Mouse (Mus musculus): ENCODE measurements around the gene Nxpe4.

Gene Nxpe4

DNA sequence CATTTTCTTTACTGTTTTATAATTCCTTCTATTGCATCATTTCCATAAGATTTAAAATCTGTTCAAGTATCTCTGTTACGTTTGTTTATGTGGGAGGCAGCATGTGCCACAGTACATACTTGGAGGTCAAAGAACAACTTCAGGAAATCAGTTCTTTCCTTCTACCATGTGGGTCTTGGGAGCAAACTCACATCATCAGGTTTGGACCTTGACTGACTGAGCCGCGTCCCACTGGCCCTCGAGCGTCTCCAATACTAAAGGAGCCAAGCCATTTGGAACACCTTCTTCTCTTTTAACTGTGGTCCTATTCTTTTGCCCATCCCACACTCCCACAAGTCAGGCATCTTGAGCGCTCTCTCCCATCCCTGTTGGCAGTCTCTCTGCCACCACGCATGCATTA lies 167.8 kb downstream of the Nxpe4 start:
- DNase-seq (ENCODE audit: low read depth): no peak

DNA sequence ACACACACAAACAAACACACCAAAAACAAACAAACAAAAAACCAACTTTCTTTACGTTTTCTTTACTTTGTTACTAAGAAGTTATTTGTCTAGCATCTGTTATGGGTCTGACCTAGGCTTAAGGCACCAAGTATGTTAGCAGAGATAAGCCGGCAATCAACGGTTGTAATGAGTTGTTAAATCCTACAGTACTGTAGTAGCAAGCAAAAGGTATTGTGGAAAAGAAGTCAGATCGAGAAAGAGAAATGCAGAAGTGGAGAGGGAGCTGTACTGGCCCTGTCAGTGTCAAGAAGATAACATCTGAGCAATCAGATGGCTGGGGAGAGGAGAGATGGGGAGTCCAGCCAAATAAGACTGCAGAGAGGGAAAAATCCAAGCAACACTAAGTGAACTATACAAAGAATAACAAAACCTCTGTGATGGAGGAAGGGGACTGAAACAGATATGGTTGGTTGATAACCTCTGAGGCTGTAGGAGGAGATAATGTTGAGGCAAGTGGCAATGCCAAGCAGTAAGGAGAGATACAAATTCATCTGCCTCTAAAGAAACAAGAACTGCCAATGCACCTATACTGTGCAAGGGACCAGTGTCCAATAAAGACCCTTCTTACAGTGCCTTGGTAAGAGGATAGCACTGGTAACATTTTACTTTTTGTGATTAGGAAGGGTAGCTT lies 177.1 kb downstream of the Nxpe4 start:
- no peak for DNase-seq (ENCODE audit: low read depth)

DNA sequence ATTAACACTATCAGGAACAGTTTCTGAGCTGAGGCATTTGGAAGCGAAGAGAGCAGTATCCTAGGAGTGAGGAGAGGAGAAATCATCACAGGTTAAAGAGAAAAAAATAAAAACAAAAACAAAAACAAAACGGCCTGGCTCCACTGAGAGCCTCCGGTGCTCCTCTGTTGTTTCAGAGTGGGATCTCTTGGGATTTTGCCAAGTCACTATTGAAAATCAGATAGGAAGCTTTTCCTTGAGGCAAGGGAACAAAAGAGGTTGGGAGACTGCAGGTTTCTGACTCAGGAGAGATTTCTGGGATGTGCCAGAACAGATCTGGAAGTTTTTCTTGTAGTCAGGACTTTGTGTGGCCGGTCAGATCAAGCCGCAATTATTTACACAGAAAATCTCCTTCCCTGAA lies 177.7 kb downstream of the Nxpe4 start:
- DNase-seq (ENCODE audit: low read depth): no peak

DNA sequence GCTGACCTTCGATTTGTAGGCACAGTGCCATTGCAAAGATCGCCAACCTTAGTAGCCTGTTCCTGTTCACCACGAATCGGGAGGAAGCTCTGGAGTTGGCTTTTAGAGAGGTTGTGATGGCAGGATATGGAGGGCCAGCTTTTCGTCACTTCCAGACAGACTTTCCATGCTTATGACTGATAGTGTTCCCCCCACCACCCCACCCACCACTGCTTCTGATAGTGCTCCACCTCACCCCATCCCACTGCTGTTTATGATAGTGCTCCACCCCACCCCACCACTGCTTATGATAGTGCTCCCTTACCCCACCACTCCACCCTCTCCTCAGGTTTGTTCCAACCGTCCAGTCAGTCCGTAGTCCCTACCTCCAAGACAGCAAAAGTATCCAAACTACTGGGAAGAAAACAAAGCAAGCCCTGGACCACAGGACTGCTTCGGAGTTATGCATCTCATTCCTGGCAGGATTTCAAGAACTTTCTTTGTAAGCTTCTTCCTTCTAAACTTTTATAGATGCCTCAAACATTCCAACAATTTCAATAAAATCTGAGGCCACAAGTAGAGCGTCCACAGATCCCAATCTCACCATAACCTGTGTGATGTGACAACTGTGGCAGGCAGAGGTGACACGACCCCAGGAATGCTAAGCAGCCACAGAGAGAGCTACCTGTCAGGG lies 179.0 kb downstream of the Nxpe4 start:
- DNase-seq (ENCODE audit: low read depth): no peak

DNA sequence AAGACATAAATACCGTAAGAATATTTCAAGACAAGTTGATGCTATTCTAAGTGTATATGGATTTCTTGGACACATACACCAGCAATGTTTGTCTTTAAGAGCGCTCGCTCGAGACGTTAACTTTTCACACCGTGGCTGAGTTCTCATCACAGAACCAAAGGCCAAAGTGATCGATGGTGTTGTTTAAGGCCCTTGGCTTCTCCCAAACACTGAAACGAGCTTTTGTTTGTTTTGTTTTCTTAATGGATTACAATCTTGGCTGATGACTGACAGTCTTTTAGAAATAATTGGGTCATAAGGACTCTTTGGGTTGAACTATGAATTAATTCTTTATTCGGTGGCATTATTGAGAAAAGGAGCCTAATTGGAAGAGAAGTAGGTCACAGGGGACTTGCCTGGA lies 183.6 kb downstream of the Nxpe4 start:
- no peak for DNase-seq (ENCODE audit: low read depth)

DNA sequence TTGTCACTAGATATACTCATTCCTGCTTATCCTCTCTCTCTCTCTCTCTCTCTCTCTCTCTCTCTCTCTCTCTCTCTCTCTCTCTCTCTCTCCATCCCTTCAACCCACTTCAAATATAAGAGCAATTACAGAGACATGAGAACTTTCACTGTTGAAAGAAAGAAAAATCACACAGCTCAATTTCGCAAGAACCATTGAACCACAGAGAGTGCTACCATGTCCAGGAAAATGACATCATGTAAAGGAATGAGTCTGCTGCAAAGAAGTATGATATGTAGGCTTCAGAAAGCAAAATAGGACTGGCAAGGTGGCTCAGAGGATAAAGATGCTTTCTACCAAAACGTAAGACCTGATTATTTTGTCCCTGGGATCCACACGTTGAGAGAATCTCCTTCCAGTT lies 184.0 kb downstream of the Nxpe4 start:
- DNase-seq (ENCODE audit: low read depth): no peak

DNA sequence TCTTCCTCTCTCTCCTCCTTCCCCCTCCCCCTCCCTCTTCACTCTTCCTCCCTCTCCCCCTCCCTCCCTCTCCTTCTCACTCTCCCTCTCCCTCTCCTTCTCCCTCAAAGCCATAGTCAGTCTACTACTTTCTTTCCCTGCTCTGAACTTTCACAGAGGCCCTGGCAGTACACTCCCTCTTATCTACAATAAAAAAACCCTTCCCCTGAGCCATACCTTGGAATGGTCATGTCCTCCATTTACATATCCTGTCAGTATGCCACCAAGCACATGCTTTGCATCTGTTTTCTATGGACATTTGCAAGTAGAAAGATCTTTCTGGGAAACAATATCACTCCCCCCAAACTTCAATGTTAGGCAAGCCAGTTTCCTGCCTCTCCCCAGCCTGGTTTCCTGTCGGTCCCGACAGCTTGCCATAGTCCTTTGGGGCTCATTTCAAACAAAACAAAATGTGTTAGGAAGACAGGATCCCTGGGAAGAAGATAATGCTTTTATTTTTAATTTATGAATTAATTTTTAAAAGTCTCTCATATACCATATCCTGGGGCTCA lies 191.4 kb downstream of the Nxpe4 start, which contains the start of gene Nxpe2:
Nxpe2 (minus strand) TSS at position 307 of the 551 bp plus-strand sequence.
- DNase-seq (ENCODE audit: low read depth): no peak

GRCm38 (mm10) chr9:48354122-48354521 lies 192.3 kb downstream of the Nxpe4 start:
- no peak for DNase-seq (ENCODE audit: low read depth)

GRCm38 (mm10) chr9:48354793-48355192 lies 193.0 kb downstream of the Nxpe4 start:
- peak; percentile 28 for DNase-seq (ENCODE audit: low read depth)

DNA sequence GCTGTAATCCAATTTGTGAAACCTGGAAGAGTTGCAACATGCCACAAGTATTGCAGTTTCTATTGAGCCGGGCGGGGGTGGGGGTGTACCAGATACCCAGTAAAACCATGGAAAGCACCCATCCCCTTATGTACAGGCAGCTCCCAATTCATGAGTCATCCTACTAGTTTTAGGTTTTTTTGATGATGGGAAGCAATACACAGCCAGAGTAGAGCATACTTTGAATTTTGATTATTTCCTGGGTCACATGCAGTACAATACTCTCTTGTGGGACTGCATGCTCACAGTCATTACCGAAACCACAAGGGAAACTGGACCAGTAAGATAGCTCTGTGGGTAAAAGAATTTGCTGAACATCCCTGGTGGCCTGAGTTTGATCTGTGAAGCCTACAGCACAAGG lies 195.3 kb downstream of the Nxpe4 start:
- no peak for DNase-seq (ENCODE audit: low read depth)

DNA sequence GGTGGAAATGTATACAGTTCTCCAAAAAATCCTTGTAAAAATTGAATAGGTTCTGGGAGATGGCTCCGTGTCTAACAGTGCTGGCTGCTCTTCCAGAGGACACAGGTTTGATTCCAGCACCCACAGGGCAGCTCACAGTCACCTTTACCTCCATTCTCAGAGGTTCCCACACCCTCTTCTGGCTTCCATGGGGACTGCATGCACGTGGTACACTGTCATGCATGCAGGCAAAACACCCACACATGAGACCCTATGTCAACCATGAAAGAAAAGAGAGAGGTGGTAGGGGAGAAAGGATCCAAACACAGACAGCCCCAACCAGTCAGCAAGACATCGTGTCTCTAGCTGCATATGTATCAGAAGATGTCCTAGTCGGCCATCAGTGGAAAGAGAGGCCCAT lies 199.0 kb downstream of the Nxpe4 start:
- no peak for DNase-seq (ENCODE audit: low read depth)

- no peak for DNase-seq (ENCODE audit: low read depth)
Measured at GRCm38 (mm10) chr9:48361815-48362631, 200.2 kb downstream of the Nxpe4 start.

DNA sequence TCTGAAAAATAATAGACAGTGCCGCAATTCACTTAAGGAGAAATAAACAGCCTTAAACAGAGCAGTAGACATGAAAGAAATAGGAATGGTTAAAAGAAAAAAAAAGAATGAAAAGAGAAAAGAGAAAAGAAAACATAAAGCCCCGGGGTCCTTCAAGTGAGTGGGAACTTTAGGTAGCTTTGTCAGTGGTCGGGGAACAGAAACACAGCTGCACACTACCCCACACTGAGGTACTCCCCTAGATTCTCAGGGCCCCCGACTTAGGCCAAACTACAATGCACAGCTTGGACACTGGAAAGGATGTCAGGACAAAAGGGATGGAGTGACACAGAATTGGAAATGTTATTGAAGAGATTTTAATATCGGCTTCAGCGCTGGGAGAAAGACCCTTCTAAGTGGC lies 200.9 kb downstream of the Nxpe4 start:
- DNase-seq (ENCODE audit: low read depth): no peak

- no peak for DNase-seq (ENCODE audit: low read depth)
Measured at GRCm38 (mm10) chr9:48373232-48373878, 211.5 kb downstream of the Nxpe4 start.

DNA sequence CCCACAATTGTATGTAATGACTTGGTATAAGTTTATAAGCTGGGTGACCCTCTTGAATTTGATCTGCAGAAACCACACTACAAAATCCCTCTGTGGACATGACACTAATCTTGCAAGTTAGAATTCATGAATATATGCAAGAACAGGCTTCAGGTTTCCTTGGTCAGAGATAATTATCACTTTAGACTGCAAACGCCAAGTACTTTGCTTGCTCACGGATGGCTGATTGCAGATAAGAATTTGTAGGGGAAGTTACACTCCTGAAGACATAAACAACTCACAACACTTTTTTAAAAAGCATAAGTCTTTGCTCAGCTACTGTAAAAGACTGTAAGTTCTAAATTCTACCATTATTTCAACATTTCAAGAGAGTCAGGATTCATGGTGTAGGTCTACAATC lies 212.5 kb downstream of the Nxpe4 start:
- DNase-seq (ENCODE audit: low read depth): no peak

DNA sequence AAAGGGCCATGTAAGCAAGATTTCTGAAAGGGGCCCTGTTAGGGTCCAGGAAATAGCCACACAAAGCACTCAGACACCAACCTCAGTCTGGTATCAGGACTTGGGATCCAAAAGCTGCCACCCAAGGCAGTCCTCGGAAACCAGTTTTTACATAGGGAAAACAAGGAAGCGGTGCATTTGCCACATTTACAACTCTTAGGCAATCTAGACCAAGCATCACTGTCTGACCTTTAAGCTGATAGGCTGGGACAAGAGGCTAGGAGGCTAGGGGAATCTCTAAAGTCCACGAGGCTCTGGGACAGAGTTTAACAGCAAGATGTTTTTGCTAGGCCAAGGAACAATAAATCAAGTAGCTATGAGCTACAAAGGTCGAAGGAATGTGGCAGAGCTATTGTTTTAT lies 226.6 kb downstream of the Nxpe4 start:
- DNase-seq (ENCODE audit: low read depth): no peak

GRCm38 (mm10) chr9:48389983-48390382 lies 228.2 kb downstream of the Nxpe4 start:
- peak; percentile 5 for DNase-seq (ENCODE audit: low read depth)

- DNase-seq (ENCODE audit: low read depth): no peak
Measured at GRCm38 (mm10) chr9:48403590-48404209, 241.9 kb downstream of the Nxpe4 start.

GRCm38 (mm10) chr9:48404687-48405086 lies 242.9 kb downstream of the Nxpe4 start:
- no peak for DNase-seq (ENCODE audit: low read depth)

GRCm38 (mm10) chr9:48407549-48408327 lies 245.9 kb downstream of the Nxpe4 start:
- no peak for DNase-seq (ENCODE audit: low read depth)
